Mouse (Mus musculus): ENCODE measurements around the gene Txnip.
A peak's percentile ranks its signal among the peaks of the same experiment; 100 is the strongest.

Gene Txnip

DNA sequence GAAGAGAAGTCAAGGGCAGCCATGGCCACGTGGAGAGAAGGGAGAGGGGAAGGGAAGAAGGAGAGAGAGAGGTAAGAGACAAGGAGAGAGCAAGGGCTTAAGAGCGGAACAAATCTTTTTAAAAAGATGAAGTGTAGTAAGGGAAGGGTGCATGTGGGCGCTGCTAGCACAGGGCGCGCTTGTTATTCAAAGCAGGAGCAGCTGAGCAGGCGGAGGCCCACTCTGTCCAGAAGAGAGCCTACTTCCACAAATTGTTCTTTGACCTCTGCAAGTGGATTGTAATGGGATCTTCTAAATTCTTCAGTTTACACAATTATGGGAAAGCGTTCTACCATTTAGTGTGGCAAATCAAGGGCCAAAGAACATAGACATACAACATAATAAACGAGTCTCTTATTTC is 10.8 kb downstream of the Txnip start:
- no peak for DNase-seq (ENCODE audit: low read depth, low spot score)

DNA sequence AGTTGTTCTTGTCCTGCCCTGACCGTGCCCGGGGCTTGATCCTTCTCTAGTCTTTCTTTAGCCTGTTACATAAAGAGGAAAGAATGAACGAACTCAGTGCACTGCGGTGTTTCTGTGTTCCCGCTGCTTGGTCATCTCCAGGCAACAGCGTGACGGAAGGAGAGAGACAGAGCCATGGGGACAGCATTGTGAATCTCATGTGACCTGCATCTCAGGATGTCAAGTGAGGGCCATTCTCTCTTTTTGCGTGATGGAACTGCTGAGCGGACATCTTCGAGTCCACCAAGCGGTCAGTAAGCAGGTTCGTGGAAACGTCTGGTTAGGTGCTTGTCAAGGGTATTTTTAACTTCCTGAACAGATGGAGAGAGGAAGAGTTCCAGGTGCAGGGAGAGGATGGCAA is 11.7 kb downstream of the Txnip start:
- DNase-seq (ENCODE audit: low read depth, low spot score) = no peak

DNA sequence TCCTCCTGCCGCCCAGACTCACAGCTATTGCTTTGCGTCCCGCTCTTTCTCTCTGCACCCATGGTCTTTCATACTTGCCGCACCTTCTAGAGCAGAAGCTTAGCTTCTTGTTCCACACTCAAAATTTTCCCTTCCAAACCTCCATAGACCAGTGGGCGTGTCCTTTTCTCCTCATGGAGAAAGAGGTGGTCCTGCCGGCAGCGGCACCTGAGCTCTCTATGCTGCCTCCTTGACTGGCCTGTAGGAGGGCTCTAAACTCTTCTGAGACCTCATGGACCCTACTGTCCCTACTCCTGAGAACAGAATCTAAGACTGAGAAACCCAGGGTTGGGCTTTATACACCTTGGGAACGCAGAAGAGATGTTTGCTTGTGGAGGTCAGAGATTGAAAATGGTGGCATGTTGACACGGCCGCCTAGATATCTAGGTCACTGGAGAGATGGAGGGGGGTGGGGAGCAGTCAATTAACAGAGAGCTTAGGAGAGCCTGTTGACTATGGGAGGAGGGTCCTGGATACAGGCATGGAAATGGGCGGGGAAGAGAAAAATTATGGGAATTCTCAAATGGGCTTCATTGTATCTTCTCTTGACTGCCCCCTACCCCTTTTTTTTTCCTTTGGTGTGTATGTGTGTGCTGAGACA is 12.3 kb downstream of the Txnip start:
- DNase-seq (ENCODE audit: low read depth, low spot score) = no peak

GRCm38 (mm10) chr3:96570643-96571042 is 12.9 kb downstream of the Txnip start:
- DNase-seq (ENCODE audit: low read depth, low spot score) = no peak

GRCm38 (mm10) chr3:96571336-96571735 is 13.6 kb downstream of the Txnip start:
- no peak for DNase-seq (ENCODE audit: low read depth, low spot score)

DNA sequence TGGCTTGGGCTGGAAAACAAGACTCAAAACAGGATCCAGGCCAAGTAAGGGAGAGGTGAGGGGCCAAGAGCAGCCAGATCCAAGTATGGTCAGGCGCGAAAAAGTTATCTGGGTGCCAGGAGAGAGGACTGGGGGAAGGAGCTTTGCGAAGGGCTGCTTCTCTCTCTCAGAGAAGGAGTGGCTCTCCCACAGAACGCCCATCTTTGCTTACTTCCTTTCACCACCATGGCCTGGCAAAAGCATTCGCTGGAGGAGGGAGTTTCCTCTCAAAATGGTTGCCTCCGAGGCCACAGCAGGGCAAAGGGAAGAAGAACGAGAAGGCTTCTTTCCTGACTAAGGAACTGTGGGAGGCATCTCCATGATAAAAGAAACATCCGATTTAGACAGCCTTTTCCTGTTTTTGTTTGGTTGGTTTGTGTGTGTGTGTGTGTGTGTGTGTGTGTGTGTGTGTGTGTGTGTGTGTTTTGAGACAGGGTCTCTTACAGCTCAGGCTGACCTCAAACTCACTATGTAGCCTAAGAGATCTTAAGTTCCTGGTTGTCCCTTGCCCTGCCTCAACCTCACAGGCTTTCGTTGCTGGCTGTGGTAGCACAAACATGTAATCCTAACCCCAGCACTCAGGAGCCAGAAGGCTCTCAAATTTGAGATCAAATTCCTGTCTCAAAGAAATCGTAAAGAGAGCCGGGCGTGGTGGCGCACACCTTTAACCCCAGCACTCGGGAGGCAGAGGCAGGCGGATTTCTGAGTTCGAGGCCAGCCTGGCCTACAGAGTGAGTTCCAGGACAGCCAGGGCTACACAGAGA is 14.3 kb downstream of the Txnip start:
- DNase-seq (ENCODE audit: low read depth, low spot score) = no peak

GRCm38 (mm10) chr3:96573611-96574511 is 16.1 kb downstream of the Txnip start:
- no peak for DNase-seq (ENCODE audit: low read depth, low spot score)

GRCm38 (mm10) chr3:96575272-96575984 is 17.7 kb downstream of the Txnip start:
- DNase-seq (ENCODE audit: low read depth, low spot score) = no peak

- peak; percentile 27 for DNase-seq (ENCODE audit: low read depth, low spot score)
Measured at GRCm38 (mm10) chr3:96576005-96576658, 18.4 kb downstream of the Txnip start.

- DNase-seq (ENCODE audit: low read depth, low spot score) = peak; percentile 79
Measured at GRCm38 (mm10) chr3:96576690-96577541, 19.2 kb downstream of the Txnip start, which contains the start of gene Gm16253. TSS of gene Gm16253 (plus strand) at chr3:96576984.

DNA sequence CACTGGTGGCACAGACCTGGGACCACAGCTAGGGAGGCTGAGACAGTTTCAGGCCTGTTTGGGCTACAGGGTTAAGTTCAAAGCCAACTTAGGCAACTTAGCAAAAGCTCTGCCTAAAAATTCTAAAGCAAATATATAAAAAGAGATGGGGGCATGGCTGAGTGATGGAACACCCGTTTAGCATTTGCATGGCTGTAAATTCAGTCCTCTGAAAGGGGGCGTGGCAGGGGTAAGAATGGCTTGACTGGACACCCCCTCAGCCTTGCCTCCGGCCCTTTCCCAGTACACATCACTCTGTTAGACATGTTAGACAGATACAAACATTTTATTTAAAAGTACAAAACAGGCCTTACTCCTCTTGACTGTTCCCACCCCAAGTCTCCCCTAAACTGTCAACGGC is 19.8 kb downstream of the Txnip start:
- no peak for DNase-seq (ENCODE audit: low read depth, low spot score)

DNA sequence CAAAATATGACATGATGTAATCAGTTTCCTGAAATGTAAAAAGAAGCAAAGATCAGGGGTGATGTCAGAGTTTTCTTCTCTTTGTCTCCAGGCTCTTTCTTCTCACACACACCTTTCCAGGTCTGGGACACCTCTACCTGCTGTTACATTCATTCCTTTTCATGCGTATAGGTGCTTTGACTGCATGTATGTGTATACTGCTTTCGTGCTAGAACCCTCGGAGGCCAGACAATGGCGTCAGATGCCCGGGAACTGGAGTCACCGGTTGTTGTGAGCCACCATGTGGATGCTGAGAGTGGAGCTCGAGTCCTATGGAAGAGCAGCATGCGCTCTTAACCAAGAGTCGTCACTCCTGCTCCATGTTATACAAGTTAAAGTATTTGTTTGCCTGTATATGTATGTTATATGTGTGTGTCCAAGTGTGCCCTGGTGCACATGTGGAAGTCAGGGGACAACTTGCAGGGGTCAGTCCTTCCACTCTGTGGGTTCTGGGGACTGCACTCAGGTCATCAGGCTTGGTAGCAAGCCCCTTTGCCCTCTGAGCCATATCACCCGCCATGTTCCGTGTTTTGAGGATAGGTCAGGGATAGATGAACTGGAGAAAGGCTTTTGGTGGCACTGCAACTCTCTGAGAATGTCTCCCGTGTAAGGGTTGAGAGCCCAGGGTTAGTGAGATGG is 20.9 kb downstream of the Txnip start:
- no peak for DNase-seq (ENCODE audit: low read depth, low spot score)

DNA sequence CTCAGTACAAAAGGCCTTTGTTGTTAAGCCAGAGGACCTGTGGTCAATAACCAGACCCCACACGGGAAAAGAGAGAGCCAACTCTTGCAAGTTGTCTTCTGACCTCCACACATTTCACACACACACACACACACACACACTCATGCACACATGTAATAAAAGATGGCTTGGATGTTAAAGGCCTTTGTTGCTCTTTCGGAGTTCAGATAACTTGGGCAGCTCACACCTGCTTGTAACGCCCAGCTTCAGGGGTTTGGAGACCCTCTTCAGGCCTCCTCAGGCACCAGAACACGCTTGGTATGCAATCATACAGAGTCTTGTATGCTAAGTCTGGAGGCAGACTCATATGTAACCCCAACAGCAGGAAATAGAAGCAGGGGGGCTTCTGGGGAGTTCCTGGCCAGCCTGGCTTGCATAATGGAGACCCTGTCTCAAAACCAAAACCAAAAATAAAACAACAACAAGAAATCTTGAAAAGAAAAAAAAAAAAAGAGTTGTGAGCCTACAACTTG is 21.5 kb downstream of the Txnip start:
- no peak for DNase-seq (ENCODE audit: low read depth, low spot score)

GRCm38 (mm10) chr3:96579885-96580454 is 22.2 kb downstream of the Txnip start:
- peak; percentile 85 for DNase-seq (ENCODE audit: low read depth, low spot score)

GRCm38 (mm10) chr3:96581141-96581540 is 23.4 kb downstream of the Txnip start:
- DNase-seq (ENCODE audit: low read depth, low spot score) = no peak

DNA sequence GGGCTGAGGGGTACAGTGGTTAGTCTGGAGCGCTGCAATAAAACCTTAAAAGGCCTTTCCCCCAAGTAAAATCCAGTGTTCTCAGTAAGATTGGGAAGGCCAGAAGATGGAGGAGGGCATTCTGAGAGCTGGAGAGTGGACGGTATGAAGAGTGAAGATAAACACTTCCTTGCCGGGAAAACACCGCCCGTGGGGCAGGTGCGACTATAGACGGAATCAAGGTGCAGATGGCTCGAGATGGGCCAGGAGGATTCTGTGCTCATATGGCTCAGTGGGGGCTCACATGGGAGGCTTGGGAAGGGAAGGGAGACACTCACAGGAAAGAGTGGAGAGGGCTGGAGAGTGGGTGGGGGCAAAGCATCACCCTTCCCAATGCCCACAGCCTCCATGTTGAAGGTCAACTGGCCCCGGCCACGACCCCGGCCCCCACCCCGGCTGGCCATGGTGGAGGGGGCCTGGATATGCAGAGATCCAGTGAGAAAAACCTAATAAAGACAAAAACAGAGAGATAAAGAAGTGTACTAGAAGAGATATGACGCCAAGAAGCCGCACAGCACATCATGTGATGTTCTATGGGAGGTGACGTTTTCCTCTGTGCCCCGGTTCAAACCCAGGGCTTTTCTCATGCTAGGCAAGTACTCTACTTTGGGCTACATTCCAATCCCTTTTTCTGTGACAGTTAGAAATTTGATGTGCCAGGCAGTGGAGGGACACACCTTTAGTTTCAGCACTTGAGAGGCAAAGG is 24.2 kb downstream of the Txnip start:
- DNase-seq (ENCODE audit: low read depth, low spot score) = no peak

DNA sequence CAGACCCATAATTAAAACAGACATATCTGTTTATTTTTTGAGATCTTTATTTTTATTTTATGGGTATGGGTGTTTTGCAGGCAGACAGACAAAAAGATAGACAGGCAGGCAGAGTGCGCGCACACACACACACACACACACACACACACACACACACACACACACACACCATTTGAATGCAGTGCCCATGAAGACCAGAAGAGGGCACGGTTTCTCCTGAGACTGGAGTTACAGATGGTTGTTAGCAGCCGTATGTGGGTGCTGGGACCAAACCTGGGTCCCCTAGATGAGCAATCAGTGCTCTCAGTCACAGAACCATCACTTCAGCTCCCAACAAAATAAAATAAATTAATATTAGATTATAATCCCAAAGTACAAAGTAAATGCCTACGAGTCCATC is 25.6 kb downstream of the Txnip start:
- DNase-seq (ENCODE audit: low read depth, low spot score) = no peak

DNA sequence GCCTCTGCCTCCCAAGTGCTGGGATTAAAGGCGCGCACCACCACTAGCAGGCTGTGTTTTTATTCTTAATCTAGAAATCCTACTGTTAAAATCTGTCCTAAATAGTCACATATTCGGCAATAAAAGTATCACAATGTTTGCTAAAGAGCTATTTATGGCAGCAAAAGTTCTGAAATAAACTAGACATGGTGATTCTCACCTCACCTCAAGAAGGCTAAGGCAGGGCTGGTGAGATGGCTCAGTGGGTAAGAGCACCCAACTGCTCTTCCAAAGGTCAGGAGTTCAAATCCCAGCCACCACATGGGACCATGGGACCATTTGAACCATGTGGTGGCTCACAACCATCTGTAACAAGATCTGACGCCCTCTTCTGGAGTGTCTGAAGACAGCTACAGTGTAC is 32.9 kb downstream of the Txnip start:
- DNase-seq (ENCODE audit: low read depth, low spot score) = no peak
